Mouse (Mus musculus): ENCODE results near the gene Vmn1r214. TPM values are rescaled to one million over a fixed set of nuclear protein-coding genes. Genes with fewer than 3 reads are reported as not detected.

Vmn1r214 gene
- not detected in 2 replicates for polyA plus RNA-seq (2012; rRNA removed)

GRCm38 (mm10) chr13:23030118-23030517 is at the start of gene Vmn1r214:
Gene Vmn1r214, plus strand, starts transcription at chr13:23030418.
- DNase-seq (ENCODE audit: low read depth, low spot score): no peak
- 83% methylated on average over 3 of the region's 3 CpGs for WGBS

- 89% methylated on average over 11 of the region's 11 CpGs for WGBS
- no peak for DNase-seq (ENCODE audit: low read depth, low spot score)
Measured at GRCm38 (mm10) chr13:22990214-22990891, 39.9 kb upstream of the Vmn1r214 start.

- no peak for DNase-seq (ENCODE audit: low read depth, low spot score)
- WGBS: 6% methylated on average over 1 of the region's 1 CpGs
Measured at GRCm38 (mm10) chr13:22992178-22992700, 38.0 kb upstream of the Vmn1r214 start.

GRCm38 (mm10) chr13:22992721-22993120 is 37.5 kb upstream of the Vmn1r214 start:
- no peak for DNase-seq (ENCODE audit: low read depth, low spot score)
- 40% methylated on average over 2 of the region's 2 CpGs for WGBS

- DNase-seq (ENCODE audit: low read depth, low spot score): no peak
- WGBS: 71% methylated on average over 1 of the region's 1 CpGs
Measured at GRCm38 (mm10) chr13:23007356-23007755, 22.9 kb upstream of the Vmn1r214 start, which contains the start of gene Vmn1r213. Gene Vmn1r213, plus strand, starts transcription at chr13:23007656.

- DNase-seq (ENCODE audit: low read depth, low spot score): no peak
Measured at GRCm38 (mm10) chr13:23018158-23018557, 12.1 kb upstream of the Vmn1r214 start.

GRCm38 (mm10) chr13:23024812-23025211 is 5.4 kb upstream of the Vmn1r214 start:
- DNase-seq (ENCODE audit: low read depth, low spot score): no peak

GRCm38 (mm10) chr13:23057778-23058177 is 27.6 kb downstream of the Vmn1r214 start:
- WGBS: 44% methylated on average over 1 of the region's 1 CpGs
- no peak for DNase-seq (ENCODE audit: low read depth, low spot score)

- no peak for DNase-seq (ENCODE audit: low read depth, low spot score)
- 84% methylated on average over 1 of the region's 1 CpGs for WGBS
Measured at GRCm38 (mm10) chr13:23067725-23068124, 37.5 kb downstream of the Vmn1r214 start, which contains the start of gene Vmn1r215. Gene Vmn1r215, plus strand, starts transcription at chr13:23068025.

GRCm38 (mm10) chr13:23069312-23069711 is 39.1 kb downstream of the Vmn1r214 start:
- WGBS: 34% methylated on average over 2 of the region's 2 CpGs
- no peak for DNase-seq (ENCODE audit: low read depth, low spot score)

Other genes with a start within 250 kb of the Vmn1r214 start
- gene Vmn1r209, start 220.7 kb upstream of the Vmn1r214 start, polyA plus RNA-seq (2012; rRNA removed): not detected in 2 replicates
- gene Vmn1r210, start 199.1 kb upstream of the Vmn1r214 start, polyA plus RNA-seq (2012; rRNA removed): not detected in 2 replicates
- gene Vmn1r211, start 172.9 kb upstream of the Vmn1r214 start, polyA plus RNA-seq (2012; rRNA removed): not detected in 2 replicates
- gene Vmn1r212, start 146.2 kb upstream of the Vmn1r214 start, polyA plus RNA-seq (2012; rRNA removed): not detected in 2 replicates
- gene Vmn1r213, start 22.8 kb upstream of the Vmn1r214 start, polyA plus RNA-seq (2012; rRNA removed): not detected in 2 replicates
- not detected in 2 replicates for gene Vmn1r215, start 37.6 kb downstream of the Vmn1r214 start, polyA plus RNA-seq (2012; rRNA removed)
- not detected in 2 replicates for gene Vmn1r217, start 87.8 kb downstream of the Vmn1r214 start, polyA plus RNA-seq (2012; rRNA removed)
- not detected in 2 replicates for gene Vmn1r218, start 102.7 kb downstream of the Vmn1r214 start, polyA plus RNA-seq (2012; rRNA removed)
- not detected in 2 replicates for gene Vmn1r219, start 128.9 kb downstream of the Vmn1r214 start, polyA plus RNA-seq (2012; rRNA removed)
- not detected in 2 replicates for gene Vmn1r220, start 157.6 kb downstream of the Vmn1r214 start, polyA plus RNA-seq (2012; rRNA removed)
- gene Vmn1r221, start 183.7 kb downstream of the Vmn1r214 start, polyA plus RNA-seq (2012; rRNA removed): not detected in 2 replicates
- gene Vmn1r222, start 205.5 kb downstream of the Vmn1r214 start, polyA plus RNA-seq (2012; rRNA removed): not detected in 2 replicates
- gene Vmn1r223, start 216.7 kb downstream of the Vmn1r214 start, polyA plus RNA-seq (2012; rRNA removed): not detected in 2 replicates

Data from large intestine, adult 2 months (tissue).